Mouse (Mus musculus) adrenal gland, adult 2 months (tissue): ENCODE data around the gene Rps2. TPM values are rescaled to one million over a fixed set of nuclear protein-coding genes. Genes with fewer than 3 reads are reported as not detected.
"Not testable (repeated sequence)": the region's sequence is repeated elsewhere in the genome, so short reads cannot be mapped to it uniquely, and the experiment has no call there.

Experiments
- DNase-seq: peaks from one replicate; pipeline ENCODE4 v3.0.0; 2021
- polyA plus RNA-seq: library from polyadenylated mRNA; depleted of rRNA; stranded (reverse); fragments of >200 nt; gene quantifications from 2 replicates; pipeline ENCODE4 v1.2.3, GENCODE M21; 2012
- total RNA-seq, 2 experiments: library from RNA; stranded (reverse); gene quantifications; 2 replicates each; pipeline ENCODE4 v1.2.3; 2021

Rps2 gene
- total and polyA plus RNA-seq, 3 experiments = 718 to 2,907 (median 903) TPM

DNA sequence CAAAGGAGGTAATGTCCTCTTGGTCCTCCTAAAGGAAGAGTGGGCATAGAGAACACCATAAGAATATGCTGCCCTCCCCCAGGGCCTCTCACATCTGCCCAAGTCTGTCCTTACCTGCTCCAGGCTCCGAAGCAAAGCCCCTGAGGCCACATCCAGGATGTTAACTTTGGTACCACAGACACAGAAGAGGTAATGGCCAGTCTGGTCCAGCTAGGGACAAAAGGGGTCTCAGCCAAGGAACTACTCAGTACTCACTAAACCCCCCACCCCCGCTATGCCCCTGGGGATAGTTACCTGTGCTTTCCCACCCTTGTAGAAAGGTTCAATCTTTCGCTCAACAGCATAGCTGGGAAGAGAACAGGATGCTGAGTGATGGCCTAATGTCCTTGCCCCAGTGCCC, 12.1 kb upstream of the Rps2 start:
- no peak for DNase-seq

DNA sequence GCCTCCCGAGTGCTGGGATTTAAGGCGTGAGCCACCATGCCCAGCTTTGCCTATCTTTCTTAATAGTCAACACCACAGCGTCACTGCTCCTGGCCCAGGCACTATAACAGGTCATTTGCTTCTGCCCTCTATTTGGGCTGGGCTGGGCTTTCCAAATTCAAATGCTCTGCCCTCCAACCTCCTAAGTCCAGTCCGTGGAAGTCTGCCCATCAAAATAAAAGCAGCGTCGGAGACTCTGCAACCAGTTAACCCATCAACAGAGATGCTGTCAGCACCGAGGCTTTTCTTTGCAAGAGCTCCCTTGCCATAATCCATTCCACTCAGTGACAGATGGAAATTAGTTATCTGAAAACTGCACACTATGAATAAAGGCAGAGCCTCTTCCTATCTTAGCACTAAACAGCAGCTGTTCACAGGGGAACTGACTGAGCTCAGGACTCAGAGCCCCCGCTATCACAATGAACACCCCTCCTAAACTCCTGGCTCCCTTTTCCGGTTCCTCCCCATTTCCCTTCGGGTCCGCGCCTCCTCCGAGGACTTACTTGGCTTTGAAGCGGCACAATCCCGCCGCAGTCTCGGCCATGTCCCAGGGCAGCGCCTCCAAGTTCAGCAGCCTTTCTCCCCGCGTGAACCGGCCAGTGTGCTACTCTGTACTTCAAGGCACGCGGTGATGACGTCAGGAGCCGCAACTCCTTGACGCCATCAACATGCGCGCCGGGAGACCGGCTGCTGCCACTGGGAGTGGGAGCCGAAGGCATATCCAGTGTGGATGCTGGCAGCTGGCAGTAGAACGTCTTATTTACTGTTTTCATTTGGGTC, 10.7 kb upstream of the Rps2 start, which contains the start of gene Tbl3:
Gene Tbl3 (minus strand): TSS at position 679 of the 819 bp plus-strand sequence.
- peak; percentile 95 for DNase-seq

DNA sequence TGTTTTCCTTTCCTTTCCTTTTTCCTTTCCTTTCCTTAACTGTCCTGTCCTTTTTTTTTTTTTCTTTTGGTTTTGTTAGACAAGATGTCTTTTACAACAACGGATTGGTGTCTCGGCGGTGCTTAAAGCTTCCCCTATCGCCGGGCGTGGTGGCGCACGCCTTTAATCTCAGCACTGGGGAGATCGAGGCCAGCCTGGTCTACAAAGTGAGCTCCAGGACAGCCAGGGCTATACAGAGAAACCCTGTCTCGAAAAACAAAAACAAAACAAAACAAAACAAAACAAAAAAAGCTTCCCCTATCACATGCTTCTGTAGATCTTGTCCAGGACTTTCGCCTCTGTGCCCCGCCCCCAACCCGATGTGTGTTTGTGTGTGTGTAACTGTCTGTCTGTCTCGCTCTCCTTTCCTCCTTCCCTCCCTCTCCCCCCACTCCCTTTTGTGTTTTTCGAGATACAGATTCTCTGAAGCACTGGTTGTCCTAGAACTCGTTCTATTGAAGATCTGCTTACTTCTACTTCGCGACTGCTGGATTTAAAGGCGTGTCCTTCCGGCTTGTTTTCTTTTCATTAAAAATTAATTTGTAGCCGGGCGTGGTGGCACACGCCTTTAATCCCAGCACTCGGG, 10.0 kb upstream of the Rps2 start:
- DNase-seq = no peak

DNA sequence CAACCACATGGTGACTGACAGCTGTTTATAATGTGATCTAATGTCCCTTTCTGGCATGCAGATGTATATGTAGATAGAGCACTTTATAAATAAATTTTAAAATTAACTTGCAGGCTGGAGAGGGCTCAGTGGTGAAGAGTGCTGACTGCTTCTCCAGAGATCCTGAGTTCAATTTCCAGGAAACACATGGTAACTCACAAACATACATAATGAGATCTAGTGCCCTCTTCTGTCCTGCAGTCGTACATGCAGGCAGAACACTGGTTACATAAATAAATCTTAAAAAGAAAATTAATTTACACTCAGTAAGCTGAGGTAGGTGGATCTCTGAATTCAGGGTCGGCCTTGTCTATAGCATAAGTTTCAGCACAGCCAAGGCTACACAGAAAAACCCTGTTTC, 9.3 kb upstream of the Rps2 start:
- no peak for DNase-seq

DNA sequence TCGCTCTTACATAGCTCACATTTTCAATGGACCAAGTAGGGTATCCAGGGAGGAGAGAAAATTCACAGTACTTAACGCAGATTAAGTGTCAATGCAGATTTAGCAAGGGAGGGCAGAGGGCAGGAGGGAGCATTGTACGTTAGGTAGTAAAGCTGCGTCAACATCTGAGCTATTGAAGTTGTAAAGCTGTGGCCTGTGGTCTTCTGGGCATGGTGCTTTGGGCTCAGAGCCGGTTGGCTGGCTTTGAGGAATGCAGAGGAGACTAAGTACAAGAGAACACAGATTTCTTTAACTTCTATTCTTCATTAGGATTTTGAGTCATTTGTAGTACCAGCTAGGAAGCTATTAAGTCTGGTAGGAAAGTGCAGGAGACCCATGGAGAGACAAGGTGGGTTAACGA, 2.4 kb upstream of the Rps2 start:
- no peak for DNase-seq

DNA sequence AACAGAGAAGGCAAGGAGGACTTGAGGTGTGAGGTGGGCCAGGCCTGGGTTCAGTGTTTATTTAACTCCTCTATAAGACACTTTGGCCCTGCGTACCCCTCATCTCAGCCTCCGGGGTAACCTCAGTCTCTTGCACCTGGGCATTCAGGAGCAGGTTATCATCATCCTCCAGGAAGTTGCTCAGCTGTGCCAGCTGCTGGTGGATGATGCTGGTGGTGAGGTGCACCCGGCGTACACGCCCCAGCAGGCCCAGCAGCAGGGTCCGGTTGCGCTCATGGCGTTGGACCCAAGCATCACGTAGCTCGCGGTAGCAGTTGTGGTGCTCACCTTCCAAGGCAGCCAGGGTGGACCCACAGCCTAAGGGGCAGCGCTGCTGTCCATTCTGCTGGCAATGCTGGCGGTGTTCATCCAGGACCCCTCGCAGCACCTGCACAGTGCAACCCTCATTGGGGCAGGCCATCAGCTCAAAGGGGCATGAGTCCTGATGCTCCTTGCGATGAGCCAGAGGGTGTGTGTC, 1.7 kb upstream of the Rps2 start:
- no peak for DNase-seq

DNA sequence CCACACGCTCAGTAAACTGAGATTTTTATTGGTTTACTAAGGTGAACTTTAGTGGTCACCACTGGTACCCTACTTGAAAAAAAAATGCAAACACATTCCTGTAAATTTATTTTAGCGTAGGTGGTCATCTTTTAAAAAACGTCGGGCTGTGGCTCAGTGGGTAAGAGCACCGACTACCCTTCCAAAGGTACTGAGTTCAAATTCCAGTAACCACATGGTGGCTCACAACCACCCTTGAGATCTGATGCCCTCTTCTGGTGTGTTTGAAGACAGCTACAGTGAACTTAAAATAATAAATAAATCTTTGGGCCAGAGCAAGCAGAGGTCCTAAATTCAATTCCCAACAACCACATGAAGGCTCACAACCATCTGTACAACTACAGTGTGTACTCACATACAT, 1.0 kb downstream of the Rps2 start:
- DNase-seq = not testable (repeated sequence)

DNA sequence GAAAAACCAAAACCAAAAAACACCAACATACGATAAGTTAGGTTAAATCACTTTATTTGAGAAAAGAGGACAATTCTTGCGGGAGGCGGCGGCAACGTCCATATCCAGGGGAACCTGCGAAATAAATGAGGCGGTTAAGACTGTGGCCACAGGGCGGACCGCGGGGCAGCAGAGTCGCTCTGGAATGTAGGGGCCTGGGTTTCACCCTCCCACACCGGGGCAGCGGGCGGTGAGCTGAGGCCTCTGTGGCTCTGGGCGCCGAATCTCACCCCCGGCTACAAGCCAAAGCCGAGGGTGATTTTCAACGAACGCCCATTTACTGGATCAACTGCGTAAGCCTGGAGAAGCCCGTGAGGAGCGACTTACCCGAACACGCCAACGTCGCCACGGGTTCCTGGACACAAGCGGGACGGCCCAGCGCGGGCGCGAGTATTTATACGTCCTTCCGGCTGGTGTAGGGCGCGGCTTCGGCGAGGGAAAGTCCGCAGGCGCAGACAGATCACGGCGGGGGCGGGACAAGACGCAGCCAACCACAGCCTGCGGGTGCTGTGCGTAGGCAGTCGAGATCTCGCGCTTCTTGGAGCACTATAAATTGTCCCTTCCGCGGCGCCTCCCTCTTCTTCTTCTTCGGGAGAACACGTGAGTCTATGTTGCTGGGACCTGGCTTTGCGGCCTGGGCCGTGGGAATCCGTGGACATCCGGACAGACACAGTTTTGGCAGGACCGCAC, 1.7 kb downstream of the Rps2 start:
- peak; percentile 98 for DNase-seq

DNA sequence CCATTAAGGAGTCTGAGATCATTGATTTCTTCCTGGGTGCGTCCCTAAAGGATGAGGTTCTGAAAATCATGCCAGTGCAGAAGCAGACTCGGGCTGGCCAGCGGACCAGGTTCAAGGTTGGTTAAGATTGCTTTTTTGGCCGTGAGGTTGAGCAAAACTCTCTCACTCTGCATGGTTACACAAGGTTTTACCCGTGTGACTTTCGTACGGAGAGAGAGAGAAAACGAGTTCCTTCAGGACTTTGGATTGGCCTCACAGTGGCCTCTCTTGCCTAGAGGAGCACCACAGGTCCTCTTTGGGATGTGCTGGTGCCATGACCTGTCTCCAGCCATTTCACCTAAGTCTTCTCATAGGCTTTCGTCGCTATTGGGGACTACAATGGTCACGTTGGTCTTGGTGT, 2.7 kb downstream of the Rps2 start:
- not testable (repeated sequence) for DNase-seq

DNA sequence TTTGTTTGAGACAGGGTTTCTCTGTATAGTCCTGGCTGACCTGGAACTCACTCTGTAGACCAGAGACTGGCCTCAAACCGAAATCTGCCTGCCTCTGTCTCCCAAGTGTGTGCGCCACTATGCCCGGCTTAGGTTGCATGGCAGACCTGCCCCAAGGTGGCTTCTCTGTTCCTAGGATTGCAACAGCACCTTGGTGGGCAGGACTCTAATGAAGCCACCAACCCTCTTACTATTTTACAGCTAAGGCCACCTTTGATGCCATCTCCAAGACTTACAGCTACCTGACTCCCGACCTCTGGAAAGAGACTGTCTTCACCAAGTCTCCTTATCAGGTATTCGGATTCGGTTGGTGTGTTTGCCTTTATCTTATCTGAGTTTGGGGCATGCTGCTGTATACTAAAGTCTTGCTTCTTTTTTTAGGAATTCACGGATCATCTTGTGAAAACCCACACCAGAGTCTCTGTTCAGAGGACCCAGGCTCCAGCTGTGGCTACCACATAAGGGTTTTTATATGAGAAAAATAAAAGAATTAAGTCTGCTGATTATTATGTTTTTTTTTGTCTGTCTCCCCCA, 3.6 kb downstream of the Rps2 start:
- not testable (repeated sequence) for DNase-seq

DNA sequence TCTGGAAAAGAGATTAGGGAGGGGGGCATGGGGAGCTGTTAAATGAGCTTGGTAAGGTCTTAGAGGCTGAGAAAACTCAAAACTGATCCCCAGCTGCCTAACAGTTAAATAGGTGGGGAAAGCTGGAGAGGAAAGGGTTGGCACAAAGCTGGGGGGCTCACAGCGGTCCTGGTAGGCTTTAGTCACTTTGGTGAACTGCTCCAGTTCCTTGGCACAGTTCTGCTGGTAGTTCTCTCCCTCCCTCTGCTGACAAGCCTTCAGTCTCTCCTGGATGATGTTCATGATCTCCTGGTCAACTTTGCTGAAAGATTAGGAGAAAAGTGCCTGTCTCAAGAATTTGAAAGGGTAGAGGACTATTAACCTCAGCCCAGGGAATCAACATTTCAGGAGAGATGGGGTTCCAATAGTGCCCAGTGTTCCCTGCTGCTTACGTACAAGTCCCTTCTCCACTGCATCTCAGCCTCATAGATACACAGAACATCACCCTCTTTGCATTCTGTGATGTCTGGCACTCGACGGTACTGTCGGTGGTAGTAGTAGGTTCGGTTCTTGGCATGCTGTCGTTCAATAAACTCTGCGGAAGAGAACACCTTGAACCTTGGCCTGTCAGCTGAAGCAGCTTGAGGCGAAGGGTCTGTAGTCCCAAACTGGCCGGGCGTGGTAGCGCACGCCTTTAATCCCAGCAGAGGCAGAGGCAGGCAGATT, 4.5 kb downstream of the Rps2 start:
- no peak for DNase-seq

DNA sequence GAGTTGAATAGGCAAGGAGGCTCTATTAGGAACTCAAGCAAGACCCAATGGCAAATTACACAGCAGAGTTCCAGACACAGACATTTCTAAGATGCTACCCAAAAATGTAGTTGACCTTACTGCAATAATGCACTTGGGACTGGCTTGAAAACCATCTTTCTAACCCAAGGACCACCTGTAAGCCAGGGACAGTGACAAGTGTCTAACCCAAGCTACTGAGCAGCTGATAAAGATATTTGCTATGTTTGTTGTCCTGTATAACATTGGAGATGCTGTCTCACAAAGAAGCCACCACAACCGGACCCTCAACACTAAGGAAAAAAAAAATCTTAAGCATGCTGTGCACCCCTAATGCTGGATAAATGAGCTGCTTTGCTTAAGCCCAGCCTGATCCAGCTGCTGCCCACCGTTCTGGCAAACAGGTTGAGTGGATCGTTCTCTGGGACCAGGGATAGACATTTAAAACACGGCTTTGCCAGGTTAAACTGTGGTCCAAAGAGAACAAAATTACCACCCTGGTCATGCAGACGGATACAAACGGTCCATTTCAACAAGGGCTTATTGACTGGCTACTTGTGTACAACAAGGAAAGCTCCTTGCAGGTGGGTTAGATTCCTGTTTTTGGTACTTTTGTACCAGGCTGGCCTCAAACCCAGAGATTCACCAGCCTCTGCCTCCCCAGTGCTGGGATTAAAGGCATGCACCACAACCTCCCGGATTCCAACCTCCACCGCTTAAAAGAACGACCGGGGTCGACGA, 5.4 kb downstream of the Rps2 start:
- DNase-seq = no peak

DNA sequence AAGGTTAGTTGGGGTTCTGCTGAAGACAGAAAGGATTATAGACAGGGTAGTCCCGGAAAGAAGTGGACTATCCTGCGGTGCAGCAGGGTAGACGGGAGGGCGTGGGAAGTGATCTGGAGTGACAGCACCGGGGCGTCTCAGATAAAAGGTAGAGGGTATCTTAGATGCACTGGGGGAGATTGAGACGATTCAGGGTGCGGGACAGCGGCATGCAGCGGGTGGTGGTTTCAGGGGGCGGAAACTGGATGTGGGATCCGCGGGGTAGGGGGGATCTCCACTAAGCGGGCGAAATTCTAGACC, 5.9 kb downstream of the Rps2 start:
- no peak for DNase-seq

DNA sequence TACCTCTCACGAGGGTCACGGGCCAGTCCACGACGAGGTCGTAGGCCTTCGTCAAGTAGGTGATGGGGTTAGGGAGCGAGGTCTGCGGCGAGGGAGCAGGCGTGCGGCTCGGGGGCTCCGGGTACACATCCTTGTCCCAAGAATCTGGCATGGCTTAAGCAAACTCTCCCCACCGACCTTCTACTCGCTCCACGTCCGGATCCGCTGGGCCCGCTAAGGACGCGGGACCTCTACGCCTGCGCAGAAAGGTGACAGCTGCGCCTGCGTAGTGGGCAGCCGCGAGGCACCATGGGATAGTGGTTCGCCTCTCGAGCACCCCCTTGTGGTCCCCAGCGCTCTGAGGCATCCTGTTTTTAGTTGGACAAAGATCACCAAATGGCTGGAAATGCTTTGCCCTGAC, 6.3 kb downstream of the Rps2 start, which contains the start of gene Ndufb10:
Gene Ndufb10 (minus strand): TSS at position 295 of the 400 bp plus-strand sequence.
- DNase-seq = peak; percentile 95

DNA sequence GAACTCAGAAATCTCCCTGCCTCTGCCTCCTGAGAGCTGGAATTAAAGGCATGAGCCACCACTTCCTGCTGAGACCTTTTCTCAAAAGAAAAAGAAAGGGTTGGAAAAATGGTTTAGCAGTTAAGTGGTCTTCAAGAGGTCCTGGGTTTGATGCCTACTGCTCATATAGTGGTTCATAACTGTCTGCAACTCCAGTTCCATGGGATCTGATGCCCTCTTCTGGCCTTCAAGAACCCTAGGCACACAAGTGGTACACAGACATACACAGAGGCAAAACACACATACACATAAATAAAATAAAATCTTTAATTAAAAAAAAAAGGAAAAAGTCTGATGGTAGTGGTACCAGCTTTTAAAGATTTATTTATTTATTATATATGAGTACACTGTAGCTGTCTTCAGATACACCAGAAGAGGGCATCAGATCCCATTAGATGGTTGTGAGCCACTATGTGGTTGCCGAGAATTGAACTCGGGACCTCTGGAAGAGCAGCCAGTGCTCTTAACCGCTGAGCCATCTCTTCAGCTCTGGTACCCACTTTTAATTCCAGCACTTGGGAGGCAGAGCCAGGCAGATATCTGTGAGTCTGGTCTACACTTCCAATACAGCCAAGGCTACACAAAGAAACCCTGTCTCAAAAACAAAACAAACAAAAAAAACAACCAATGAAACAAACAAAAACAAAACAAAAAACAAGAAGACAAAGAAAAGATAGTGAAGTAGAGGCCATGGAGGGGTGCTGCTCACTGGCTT, 7.9 kb downstream of the Rps2 start:
- no peak for DNase-seq

DNA sequence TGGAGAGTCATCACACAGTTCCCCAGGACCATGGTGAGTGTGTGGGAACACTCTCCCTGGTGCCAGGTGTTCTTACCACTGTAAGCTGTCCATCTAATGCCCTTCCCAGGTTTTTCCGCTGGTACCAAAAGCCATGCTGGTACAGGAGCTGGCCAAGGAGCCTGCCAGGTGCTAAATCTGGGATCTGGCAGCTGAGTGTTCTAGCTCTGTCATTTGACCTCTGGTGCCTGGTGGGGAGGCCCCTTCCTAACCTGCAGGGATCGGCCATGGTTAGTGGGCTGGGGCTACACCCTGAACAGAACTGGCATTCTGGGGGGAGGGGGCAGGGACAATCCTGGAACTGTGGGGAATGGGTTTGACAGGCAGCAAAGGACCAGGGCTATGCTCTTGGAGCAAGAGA, 9.7 kb downstream of the Rps2 start, which contains the start of gene Rpl3l:
Gene Rpl3l (plus strand): TSS at position 203 of the 400 bp plus-strand sequence.
- no peak for DNase-seq

DNA sequence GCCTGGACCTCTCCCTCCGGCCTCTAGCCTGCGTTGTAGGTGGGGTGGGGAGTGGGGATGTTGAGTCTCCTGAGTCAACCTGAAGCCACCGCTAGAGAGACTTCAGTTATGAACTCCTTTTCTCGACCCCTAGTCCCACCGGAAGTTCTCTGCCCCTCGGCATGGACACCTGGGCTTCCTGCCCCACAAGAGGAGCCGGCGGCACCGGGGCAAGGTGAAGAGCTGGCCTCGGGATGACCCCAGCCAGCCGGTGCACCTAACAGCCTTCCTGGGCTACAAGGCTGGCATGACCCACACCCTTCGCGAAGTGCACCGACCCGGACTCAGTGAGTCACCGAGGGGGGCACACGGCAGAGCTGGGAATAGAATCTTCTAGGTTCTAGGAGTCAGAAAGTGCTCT, 10.3 kb downstream of the Rps2 start:
- no peak for DNase-seq

DNA sequence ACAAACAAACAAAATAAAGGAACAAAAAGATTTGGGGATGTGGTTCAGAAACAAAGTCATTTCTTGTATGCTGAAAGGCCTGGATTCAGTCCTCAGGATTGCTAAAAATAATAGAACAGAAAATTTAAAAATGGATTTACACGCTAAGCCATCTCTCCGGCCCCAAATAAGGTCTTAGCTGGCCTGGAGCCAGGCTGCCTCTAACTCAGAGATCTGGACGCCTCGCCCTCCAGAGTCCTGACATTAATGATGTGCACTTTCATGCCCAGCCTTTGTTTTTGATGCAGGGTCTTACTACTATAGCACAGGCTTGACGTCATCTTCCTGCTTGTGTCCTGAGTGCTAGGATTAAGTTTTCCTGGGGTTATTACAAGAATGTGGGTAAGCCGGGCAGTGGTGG, 11.2 kb downstream of the Rps2 start:
- DNase-seq = no peak

DNA sequence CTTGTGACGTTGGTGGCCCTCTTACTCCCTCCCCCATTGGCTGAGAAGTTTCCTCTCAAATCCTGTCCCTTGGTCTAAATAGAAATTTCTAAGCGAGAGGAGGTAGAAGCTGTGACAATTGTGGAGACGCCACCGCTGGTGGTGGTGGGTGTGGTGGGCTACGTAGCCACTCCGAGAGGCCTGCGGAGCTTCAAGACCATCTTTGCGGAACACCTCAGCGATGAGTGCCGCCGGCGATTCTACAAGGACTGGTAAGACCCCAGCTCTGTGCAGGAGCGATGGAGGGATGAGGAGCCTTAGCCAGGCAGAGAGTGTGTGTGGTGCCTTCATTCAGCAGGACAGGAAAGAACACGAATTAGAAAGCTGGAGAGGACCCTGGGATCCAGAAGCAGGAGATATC, 12.9 kb downstream of the Rps2 start:
- no peak for DNase-seq

DNA sequence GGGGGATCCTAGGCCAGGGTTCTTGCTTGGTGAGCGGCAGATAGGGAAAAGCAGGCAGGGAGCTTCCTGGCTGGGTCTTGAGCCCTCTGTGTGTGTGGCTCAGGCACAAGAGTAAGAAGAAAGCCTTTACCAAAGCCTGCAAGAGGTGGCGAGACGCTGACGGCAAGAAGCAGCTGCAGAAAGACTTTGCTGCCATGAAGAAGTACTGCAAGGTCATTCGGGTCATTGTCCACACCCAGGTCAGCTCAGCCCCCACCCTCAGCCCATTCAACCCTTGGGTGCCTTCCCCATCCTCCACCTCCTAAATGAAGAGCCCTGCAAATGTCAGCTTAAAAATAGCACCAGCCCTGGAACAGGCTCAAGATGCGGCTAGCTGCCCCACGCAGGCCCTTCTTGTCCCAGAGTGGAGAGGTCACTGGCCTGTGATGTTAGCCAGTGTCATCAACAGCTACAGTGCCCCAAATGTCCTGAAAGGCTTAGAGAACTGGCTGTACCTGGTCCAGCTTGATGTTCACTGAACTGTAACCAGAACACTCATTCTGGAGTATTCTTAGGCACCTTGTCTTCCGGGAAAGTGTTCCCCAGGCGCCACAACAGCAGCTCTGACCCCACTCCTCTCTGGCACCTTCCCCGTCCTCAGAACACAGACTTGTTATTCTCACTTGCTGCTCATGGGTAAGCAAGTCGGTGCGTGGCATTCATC, 14.5 kb downstream of the Rps2 start:
- DNase-seq = no peak
